Mouse (Mus musculus): ENCODE results near the gene Dnmt1.

- no peak for TF ChIP-seq POLR2A (IDR thresholded peaks at IDR 0.05; ENCODE audit: borderline replicate concordance, insufficient read depth, low read length)
- TF ChIP-seq CTCF (IDR thresholded peaks at IDR 0.05; ENCODE audit: borderline replicate concordance, insufficient read depth, low read depth, low read length), result no peak
These were observed 86.7 kb downstream of the Dnmt1 start for GRCm38 (mm10) chr9:20872991-20873390.

All from cerebellum, adult 2 months (tissue).